Mouse (Mus musculus) sigmoid colon, adult 10 weeks (tissue): ENCODE results near the gene Utp6. TPM values are rescaled to one million over a fixed set of nuclear protein-coding genes. Genes with fewer than 3 reads are reported as not detected.

Source experiments
- polyA plus RNA-seq: library from polyadenylated mRNA; stranded (reverse); fragments of 350-450 nt; fragmentation: Illumina TruSeq; extraction: RNeasy Lipid Tissue Mini Kit (QIAGEN cat#74804); gene quantifications from one replicate; pipeline ENCODE4 v1.2.3, GENCODE M21; 2014; ENCODE audit warnings: low read depth, low replicate concordance

Utp6 gene
- 43.8 TPM for polyA plus RNA-seq

DNA sequence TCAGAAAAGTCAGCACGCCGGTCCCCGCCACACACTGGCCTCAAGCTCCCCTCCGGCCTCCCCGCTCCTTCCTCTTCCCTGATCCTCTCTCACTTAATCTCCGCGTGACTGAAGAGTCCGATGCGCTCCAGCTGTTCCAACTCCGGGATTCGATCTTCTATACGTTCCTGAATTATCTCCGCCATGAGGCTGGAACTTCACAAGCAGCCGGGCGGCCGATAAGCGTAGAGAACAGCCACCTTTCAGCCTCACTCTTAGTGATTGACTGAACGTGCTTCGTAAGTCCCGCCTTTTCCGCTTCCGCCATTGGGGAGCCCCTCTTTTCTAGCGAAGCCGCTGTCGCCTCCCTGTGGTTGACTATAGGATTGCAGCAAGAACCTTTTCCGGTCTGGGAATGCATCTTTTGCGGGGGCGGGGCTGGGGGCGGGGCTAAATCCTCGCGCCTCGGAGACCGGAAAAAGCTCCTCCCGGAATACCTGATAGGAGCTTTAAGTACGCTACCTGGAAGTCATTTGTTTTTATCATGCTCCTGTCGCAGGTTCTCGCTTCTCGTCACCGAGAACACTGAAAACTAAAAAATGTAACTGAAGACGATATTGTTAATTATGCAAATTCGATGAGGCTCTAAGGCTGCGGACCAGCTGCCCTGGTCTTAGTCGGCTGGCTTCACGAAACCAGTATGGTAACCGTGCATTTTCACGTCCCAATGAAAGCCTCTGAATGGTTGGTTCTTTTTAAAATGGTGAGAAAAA lies at the start of gene Utp6:
Gene Utp6 (minus strand): TSS at position 266 of the 752 bp plus-strand sequence.

DNA sequence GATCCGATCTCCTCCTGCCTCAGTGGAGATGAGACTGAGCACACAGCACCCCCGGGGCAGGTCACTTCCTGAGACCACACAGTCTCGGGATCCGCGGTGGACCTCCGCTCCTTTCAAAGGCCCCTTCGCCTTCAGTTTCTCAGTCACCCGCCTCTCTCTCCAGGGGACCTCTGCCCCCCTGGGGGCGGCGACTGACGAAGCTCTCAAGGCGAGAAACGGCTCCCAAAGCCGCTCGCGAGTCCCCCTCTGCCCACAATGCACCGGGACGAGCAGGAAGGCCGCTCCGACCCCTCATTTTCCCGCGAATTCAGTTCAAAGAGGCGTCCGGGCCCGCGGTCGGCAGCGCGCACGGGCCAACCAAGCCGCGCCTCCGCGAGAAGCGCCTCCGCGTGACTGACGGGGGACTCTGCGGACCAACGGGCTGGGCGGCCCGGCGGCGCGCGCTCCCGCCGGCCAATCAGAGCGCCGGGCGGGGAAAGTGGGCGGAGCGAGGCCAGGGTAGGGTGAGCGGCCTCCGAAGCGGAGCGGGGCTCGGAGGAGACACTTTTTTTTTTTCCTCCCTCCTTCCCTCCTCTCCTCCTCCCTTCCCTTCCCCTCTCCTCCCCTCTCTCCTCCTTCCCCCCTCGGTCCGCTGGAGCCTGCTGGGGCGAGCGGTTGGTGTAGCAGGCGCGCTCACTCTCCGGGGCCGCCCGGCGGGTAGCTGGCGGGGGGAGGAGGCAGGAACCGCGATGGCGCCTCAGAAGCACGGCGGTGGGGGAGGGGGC lies 30.6 kb upstream of the Utp6 start, which contains the start of gene Suz12:
Gene Suz12 (plus strand): TSS at position 515 of the 764 bp plus-strand sequence.

Other genes starting within 250 kb of the Utp6 start
- 124 TPM for gene Suz12, start 30.7 kb upstream of the Utp6 start, polyA plus RNA-seq
- 22.1 TPM for gene Crlf3, start 118.6 kb upstream of the Utp6 start, polyA plus RNA-seq
- gene Atad5, start 127.0 kb upstream of the Utp6 start, polyA plus RNA-seq, result 10.6 TPM
- gene Tefm, start 179.8 kb upstream of the Utp6 start, polyA plus RNA-seq, result 17.0 TPM
- gene Adap2, start 191.7 kb upstream of the Utp6 start, polyA plus RNA-seq, result 1.8 TPM
- 5.0 TPM for gene Rnf135, start 221.5 kb upstream of the Utp6 start, polyA plus RNA-seq
- 70.0 TPM for gene Rhot1, start 246.6 kb upstream of the Utp6 start, polyA plus RNA-seq